Mouse (Mus musculus): ENCODE results near the gene Iqgap1.

Iqgap1 gene

GRCm38 (mm10) chr7:80825843-80826403, at the start of gene Iqgap1:
Gene Iqgap1 (minus strand): TSS chr7:80825974.
- no peak for DNase-seq (ENCODE audit: extremely low read depth, low read depth, low spot score)

- DNase-seq (ENCODE audit: extremely low read depth, low read depth, low spot score) = no peak
These were observed 47.9 kb upstream of the Iqgap1 start for GRCm38 (mm10) chr7:80873631-80874030.

GRCm38 (mm10) chr7:80873038-80873437, 47.3 kb upstream of the Iqgap1 start:
- DNase-seq (ENCODE audit: extremely low read depth, low read depth, low spot score) = no peak

GRCm38 (mm10) chr7:80868686-80869085, 42.9 kb upstream of the Iqgap1 start:
- DNase-seq (ENCODE audit: extremely low read depth, low read depth, low spot score) = no peak

- DNase-seq (ENCODE audit: extremely low read depth, low read depth, low spot score) = no peak
These were observed 40.9 kb upstream of the Iqgap1 start for GRCm38 (mm10) chr7:80866514-80867147.

- no peak for DNase-seq (ENCODE audit: extremely low read depth, low read depth, low spot score)
These were observed 39.7 kb upstream of the Iqgap1 start for GRCm38 (mm10) chr7:80865521-80865920.

GRCm38 (mm10) chr7:80864831-80865230, 39.1 kb upstream of the Iqgap1 start:
- DNase-seq (ENCODE audit: extremely low read depth, low read depth, low spot score) = no peak

- DNase-seq (ENCODE audit: extremely low read depth, low read depth, low spot score) = no peak
These were observed 38.4 kb upstream of the Iqgap1 start for GRCm38 (mm10) chr7:80864151-80864550.

GRCm38 (mm10) chr7:80863520-80863919, 37.7 kb upstream of the Iqgap1 start:
- no peak for DNase-seq (ENCODE audit: extremely low read depth, low read depth, low spot score)

- no peak for DNase-seq (ENCODE audit: extremely low read depth, low read depth, low spot score)
These were observed 36.7 kb upstream of the Iqgap1 start for GRCm38 (mm10) chr7:80862475-80862874.

GRCm38 (mm10) chr7:80860729-80861274, 35.0 kb upstream of the Iqgap1 start, which contains the start of gene Zscan2:
Gene Zscan2 (plus strand): TSS chr7:80860920.
- peak; percentile 61 for DNase-seq (ENCODE audit: extremely low read depth, low read depth, low spot score)

- no peak for DNase-seq (ENCODE audit: extremely low read depth, low read depth, low spot score)
These were observed 34.5 kb upstream of the Iqgap1 start for GRCm38 (mm10) chr7:80860227-80860626.

- DNase-seq (ENCODE audit: extremely low read depth, low read depth, low spot score) = no peak
These were observed 31.4 kb upstream of the Iqgap1 start for GRCm38 (mm10) chr7:80857181-80857580.

- DNase-seq (ENCODE audit: extremely low read depth, low read depth, low spot score) = no peak
These were observed 29.5 kb upstream of the Iqgap1 start for GRCm38 (mm10) chr7:80855316-80855715.

GRCm38 (mm10) chr7:80853218-80853617, 27.4 kb upstream of the Iqgap1 start:
- DNase-seq (ENCODE audit: extremely low read depth, low read depth, low spot score) = no peak

GRCm38 (mm10) chr7:80850520-80850919, 24.7 kb upstream of the Iqgap1 start:
- no peak for DNase-seq (ENCODE audit: extremely low read depth, low read depth, low spot score)

- DNase-seq (ENCODE audit: extremely low read depth, low read depth, low spot score) = no peak
These were observed 23.9 kb upstream of the Iqgap1 start for GRCm38 (mm10) chr7:80849710-80850109.

GRCm38 (mm10) chr7:80849267-80849666, 23.5 kb upstream of the Iqgap1 start:
- DNase-seq (ENCODE audit: extremely low read depth, low read depth, low spot score) = no peak

- DNase-seq (ENCODE audit: extremely low read depth, low read depth, low spot score) = no peak
These were observed 20.9 kb upstream of the Iqgap1 start for GRCm38 (mm10) chr7:80846709-80847108.

GRCm38 (mm10) chr7:80846280-80846678, 20.5 kb upstream of the Iqgap1 start:
- DNase-seq (ENCODE audit: extremely low read depth, low read depth, low spot score) = no peak

GRCm38 (mm10) chr7:80845621-80846279, 20.0 kb upstream of the Iqgap1 start:
- no peak for DNase-seq (ENCODE audit: extremely low read depth, low read depth, low spot score)

- DNase-seq (ENCODE audit: extremely low read depth, low read depth, low spot score) = no peak
These were observed 18.9 kb upstream of the Iqgap1 start for GRCm38 (mm10) chr7:80844691-80845090.
